Mouse (Mus musculus) T-helper 17 cell (primary cell): ENCODE measurements around the gene Rapsn.
"Not testable (repeated sequence)": the region's sequence is repeated elsewhere in the genome, so short reads cannot be mapped to it uniquely, and the experiment has no call there.

Source experiments
- in situ Hi-C, 2 experiments: fragments of 300-600 bp; cut with MboI, MseI; formaldehyde crosslinking; loops; 1 replicate in 1 of 2; 2 replicates in 1 of 2; pipeline ENCODE4 v1.15.1; 2025; ENCODE audit warnings: high pct_unique_total_duplicates in 2 of 2

Rapsn gene

DNA sequence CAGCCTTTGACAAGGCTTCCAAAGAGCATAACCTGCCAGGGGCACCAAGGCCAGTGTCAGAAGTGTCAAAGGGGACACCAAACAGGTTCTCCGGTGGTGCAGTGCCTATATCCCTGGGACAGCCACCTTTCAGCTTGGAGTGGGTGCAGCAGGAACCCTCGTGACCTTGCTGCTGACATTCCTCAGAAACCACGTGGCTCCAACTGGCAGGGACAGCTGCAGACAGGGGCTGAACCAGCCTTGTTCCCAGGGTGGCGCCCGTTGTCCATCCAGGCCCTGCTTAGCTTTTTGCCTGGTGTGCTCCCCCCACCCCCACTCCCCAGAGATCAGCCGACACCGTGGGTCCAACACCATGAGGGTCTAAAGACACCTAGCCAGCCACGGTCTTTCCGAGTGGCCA, at the start of gene Rapsn:
Rapsn (plus strand) TSS at position 236 of the 400 bp plus-strand sequence.
- in situ Hi-C loops: loop anchor here (5.0 to 10.0 kb wide), 2 partner anchors 62 to 69 kb away; no protein-coding TSS in a partner anchor

DNA sequence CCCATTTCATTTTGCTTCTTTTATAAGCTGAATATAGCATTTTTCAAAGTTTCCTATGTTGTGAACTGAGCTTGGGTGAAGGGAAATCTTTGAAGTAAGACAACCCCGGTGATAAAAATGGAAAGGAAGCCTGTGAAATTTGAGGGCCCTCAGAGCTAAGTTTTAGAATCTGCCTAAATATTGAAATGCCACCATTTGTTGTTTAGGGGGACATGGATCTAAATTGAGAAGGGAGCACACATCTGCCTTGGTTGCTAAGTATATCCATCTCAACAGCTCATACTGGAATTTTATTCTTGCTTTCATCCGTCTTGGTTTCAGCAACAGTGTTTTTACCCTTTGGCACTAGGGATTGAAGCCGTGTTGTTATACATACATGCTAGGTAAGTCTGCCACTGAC, 49.4 kb upstream of the Rapsn start:
- in situ Hi-C loops: no loop called here

DNA sequence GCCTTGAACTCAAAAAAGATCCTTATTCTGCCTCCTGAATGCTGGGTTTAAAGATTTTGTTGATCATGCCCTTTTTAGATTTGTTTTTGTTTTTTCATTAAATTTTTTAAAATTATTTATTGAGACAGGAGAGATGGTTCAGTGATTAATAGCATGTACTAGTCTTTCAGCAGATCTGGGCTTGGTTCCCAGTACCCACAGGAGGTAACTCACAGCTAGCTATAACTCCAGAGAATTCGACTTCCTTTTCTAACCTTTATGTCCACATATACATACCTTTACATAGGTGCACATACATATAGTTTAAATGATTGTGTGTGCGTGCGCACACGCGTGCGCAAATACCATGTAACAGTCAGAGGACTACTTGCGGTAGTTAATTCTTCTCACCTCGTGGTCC, 26.9 kb upstream of the Rapsn start:
- in situ Hi-C loops: no loop called here

DNA sequence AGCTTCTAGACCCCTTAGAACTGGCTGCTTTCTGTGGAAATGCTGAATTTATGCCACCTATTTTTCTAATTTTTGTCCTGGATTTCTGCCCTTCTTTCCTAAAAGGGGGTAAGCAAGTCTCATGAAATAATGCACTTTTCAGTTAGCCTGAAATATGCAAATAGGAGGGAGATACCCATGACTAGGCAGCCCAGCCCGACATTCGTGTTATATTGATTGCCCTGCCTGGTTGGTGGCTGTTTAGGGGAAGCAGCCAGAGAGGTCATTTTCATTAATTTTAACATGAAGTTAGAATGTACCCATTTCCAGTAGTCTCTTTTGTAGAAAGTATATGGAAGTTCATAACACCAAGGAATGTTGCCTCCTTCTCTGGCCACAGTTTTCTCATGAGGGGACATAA, 21.5 kb upstream of the Rapsn start:
- in situ Hi-C loops: no loop called here

DNA sequence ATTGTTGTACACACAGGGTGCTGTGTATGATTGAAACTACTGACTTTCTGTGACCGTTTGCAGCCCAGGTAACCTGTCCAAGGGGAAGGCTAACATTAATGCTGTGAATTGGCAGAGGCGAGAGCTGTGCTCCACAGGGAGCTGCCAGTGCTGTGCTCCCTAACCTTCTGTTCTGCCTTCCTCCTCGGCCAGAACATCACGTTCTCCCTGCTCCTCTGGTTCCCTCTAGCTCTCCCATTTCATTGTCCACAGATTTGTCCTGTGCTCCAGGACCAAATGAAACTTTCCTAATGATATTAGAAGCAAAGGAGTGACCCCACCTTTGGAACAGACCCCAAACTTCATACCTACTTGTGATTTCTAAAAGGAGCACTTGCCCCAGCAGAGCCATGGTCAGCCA, 20.0 kb upstream of the Rapsn start:
- in situ Hi-C loops: no loop called here

DNA sequence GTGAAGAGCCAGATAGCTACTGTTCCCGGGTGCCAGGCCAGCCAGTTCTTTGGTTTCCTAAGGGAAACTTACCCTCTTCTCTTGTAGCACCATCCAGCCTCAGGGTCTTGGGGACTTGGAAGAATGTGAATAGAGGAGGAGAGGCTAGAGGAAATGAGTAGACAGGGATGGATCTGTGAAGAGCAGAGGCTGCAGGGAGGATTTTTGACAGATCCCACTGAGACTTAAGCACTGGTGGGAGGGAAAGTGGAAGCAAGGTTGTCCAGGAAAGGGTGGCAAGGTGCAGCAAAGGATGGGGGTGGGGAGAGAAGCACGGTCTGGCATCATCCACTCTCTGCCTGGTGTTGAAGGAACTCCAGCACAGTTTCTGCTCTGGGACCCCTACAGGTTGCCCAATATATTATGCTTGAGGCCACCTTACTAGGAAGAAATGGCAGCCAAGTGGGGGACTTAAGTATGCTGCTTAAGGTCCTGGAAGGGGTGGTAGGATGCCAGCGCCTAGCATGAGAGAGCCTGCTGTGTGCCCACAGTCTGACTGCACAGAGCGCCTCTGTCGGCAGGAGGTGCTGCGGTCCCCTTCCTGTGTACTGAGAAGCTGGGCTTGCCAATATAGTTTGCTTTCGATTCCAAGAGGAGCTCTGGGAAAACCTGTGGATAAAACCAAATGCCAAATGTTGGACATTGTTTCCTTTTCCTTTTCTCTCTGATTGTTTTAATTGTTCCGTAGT, 17.2 kb upstream of the Rapsn start:
- in situ Hi-C loops: no loop called here

DNA sequence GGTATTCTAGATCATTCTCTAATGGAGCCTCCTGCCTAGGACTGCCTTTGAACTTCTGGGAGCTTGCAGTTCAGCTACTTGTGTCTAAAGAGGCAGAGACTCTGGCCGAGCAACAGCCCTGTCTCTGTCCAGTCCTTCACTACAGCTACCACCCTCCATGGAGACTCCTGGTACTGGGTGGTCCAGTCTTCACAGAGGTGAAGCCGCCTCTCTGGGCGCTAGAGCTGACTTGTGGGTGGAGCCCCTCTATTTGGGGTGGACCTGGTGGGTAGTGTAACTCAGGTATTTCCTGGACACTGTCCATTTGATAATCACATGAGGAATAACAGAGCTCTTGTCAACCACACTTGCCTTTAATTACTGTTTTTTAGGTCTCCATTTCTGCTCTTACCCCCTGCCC, 15.5 kb upstream of the Rapsn start:
- in situ Hi-C loops: no loop called here

DNA sequence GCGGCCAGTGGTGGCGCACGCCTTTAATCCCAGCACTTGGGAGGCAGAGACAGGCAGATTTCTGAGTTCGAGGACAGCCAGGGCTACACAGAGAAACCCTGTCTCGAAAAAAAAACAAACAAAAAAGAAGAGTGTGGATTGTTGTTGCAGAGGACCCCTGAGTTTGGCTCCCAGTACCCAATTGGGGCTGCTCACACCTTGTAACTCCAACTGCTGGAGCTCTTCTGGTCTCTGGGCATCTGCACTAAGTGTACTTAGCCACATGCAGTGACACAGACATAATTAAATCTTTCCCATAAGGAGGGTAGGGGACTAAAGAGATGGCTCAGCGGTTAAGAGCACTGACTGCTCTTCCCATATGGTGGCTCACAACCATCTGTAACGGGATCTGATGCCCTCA, 13.2 kb upstream of the Rapsn start:
- in situ Hi-C loops: not testable (repeated sequence)

DNA sequence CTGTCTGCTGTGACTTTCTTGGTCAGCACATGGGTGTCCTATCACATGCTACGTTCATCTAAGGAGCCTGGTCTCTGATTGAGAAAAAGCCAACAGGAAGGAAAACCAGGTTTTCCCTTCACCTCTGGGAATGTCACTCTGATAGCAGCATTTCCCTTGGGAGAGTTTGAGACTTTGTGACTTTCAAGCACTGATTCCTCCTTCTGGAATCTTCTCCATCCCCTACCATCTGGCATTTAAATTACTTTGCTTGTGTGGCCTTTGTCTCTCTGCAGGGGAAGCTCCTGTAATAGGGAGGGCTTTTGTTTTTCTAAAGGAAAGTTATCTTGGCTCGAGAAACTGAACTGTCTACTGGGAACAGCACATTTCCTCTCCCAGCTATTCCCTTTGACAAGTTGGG, 12.3 kb upstream of the Rapsn start:
- in situ Hi-C loops: no loop called here

DNA sequence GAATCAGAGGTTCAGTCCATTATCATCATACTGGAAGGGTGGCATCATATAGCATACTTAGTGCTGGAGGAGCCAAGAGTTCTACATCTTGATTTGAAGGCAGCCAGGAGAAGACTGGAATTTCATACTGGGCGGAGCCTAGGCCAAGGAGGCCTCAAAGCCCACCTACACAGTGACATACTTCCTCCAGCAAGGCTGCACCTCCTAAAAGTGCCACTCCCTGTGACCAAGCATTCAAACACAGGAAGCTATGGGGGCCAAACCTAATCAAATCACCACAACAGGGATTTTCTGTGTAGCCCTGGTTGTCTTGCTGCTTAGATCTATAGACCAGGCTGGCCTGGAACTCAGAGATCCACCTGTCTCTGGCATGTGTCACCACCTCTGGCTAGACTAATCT, 11.5 kb upstream of the Rapsn start:
- in situ Hi-C loops: no loop called here

DNA sequence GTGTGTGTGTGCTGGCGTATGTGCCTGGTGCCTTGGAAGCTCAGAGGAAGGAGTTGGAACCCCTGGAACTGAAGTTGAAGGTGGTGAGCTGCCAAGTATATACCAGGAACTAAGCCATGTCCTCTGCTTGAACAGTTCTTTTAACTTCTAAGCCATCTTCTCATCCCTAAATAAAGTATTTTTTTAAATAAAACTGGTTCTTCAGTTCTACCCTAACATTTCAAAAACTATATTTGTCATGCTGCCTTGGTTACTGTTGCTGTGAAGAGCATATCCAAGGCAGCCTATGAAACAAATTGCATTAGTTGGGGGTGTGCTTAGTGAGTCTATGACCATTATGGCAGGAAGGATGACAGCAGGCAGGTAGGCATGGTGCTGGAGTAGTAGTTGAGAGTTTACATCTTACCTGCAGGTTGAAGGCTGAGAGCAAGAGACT, 10.3 kb upstream of the Rapsn start:
- in situ Hi-C loops: no loop called here

DNA sequence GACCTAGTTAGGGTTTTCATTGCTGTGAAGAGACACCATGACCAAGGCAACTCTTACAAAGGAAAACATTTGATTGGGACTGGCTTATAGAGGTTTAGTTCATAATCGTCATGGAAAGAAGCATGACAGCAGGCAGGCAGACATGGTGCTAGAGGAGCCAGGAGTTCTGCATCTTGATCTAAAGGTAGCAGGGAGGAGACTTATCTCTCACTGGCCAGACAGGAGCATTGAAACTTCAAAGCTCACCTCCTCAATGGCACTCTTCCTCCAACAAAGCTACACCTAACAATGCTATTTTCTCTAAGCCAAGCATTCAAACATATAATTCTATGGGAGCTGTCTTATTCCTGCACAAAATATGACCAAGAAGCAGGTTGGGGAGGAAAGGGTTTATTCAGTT, 8.9 kb upstream of the Rapsn start:
- in situ Hi-C loops: no loop called here

DNA sequence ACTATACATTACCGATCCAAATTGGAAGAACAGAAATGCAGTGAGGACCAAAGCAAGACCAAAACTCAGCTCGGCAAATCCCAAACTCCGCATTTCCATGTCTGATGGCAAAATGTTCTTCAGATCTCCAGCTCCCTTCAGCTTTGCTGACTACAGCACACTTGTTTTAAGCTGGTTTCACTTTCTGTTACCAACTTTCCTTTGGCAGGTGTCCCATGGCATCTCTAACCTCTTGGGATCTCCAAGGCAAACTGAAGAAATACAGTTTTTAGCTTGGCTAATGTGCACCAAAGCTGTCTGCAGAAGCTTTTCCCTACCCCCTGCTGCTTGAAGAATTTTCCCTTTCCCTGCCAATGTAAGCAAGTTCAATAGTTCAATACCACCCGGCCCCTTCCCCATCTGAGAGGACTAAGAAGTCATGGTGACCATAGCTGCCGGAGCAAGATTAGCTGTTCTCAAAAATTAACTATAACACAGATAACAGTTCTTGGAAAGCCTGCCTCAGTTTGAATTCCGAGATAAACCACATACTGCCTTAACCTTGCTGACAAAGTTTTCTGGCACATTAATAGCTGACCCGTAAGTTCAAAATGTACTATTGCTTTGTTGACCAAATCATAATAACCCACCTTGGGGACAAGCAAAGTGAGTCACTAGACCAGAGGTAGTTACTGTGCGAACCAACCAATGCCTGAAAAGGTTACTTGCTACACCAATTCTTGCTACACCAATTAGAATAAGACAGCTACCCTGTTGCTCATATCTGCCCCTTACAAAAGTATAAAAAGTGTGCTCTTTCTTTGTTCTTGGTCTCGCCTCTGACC, 7.8 kb upstream of the Rapsn start:
- in situ Hi-C loops: no loop called here

DNA sequence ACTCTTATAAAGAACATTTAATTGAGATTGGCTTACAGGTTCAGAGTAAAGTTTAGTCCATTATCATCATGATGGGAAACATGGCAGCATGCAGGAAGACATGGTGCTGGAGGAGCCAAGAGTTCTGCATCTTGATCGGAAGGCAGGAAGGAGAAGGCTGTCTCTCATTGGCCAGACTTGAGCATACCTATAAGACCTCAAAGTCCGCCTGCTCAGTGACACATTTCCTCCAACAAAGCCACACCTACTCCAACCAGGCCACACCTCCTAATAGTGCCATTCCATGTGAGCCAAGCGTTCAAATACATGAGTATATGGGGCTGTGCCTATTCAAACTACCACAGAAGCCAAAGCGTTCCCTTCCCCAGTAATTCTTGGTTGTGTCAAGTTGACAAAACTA, 4.2 kb upstream of the Rapsn start:
- in situ Hi-C loops: loop anchor here in 1 of 2 experiments (10.0 kb wide), 1 partner anchor 74 kb away; no protein-coding TSS in a partner anchor

DNA sequence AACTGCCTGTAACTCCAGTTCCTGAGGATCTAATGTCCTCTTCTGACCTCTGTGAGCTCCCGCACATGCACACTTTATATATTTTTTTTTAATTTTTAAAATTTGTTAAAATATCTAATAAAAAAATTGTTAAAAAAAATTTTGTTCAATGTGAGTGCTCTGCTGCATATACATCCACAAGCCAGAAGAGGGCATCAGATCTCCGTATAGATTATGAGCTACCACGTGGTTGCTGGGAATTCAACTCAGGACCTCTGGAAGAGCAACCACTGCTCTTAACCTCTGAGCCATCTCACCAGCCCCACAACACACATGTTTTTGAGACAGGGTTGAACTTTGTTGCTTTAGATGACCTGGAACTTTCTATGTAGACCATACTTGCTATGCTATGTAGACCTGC, 2.4 kb upstream of the Rapsn start:
- in situ Hi-C loops: loop anchor here in 1 of 2 experiments (10.0 kb wide), 1 partner anchor 72 kb away; no protein-coding TSS in a partner anchor

DNA sequence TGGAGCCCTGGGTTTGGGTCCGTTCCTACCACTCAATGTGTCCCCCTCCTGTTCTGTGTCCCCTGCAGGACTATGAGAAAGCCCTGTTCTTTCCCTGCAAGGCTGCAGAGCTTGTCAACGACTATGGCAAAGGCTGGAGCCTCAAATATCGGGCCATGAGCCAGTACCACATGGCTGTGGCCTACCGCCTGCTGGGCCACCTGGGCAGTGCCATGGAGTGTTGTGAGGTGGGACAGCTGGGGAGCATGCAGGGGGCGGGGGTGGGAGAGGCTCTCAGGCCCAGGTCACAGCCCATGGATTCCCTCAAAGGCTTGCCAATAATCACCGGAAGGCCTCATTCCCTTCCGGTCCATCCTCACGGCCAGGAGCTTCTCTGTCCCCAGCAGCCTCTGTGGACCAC, 6.4 kb downstream of the Rapsn start:
- in situ Hi-C loops: no loop called here

DNA sequence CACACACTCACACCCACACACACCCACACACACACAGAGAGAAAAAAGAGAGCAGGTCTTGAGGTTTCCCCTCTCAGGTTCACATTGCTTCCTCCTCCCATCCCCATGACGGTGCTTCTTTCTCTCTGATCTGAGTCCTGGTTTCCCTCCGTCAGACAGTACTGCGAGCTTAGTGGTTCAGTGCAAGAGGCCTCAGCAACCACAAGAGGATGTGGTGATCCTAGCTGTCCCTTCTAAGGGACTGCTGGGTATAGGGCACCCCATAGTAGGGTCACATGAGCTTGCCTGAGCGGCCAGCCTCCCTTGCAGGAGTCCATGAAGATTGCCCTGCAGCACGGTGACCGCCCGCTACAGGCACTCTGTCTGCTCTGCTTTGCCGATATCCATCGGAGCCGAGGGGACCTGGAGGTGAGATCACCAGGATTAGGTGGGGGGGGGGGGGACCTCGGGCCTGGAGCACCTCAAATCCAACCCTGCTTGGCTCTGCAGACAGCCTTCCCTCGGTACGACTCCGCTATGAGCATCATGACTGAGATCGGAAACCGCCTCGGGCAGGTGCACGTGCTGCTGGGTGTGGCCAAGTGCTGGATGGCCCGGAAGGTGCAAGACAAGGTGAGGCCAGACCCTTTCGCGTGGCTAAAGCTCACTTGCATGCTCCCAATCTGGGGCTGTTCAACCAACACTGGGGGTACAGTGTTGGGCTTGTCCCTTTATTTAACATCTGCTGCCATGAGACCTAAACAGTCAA, 7.4 kb downstream of the Rapsn start:
- in situ Hi-C loops: no loop called here

DNA sequence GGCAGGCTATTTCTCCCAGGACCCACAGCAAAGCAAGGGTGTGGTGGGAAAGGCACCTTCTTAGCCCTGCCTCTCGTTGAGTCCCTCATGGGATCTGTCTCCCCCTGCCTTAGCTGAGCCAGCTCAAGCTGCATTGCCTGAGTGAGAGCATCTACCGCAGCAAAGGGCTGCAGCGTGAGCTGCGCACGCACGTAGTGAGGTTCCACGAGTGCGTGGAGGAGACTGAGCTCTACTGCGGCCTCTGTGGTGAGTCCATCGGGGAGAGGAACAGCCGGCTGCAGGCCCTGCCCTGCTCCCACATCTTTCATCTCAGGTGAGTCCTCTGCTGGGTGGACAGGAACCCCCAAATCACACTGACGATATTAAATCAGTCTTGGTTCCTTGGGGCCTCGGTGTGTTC, 9.3 kb downstream of the Rapsn start:
- in situ Hi-C loops: no loop called here

DNA sequence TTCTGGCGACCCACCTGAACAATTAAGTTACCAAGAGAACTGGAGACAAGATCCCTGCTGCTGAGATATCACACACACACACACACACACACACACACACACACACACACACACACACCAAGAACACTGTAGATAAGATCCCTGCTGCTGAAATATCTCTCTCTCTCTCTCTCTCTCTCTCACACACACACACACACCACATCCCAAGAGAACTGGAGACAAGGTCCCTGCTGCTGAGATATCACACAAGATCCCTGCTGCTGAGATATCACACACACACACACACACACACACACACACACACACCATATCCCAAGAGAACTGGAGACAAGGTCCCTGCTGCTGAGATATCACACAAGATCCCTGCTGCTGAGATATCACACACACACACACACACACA, 10.4 kb downstream of the Rapsn start:
- in situ Hi-C loops: not testable (repeated sequence)

DNA sequence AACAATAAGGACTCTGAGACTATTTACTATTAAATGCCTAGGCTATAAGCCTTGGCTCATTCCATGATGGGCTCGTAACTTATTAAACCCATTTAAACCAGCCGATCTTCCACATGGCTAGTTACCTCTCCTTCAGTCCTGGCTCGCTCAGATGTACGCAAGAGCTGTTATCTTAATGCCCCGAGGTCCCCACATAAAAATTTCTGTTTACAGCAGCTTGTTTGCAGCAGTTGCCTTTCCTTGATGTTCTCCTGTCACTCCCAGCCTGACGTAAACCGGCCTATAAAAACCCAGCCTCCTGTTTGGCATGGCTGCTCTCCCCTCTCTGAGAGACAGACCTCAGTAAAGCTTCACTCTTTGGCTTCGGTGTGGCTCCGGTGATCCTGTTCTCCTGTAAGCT, 11.9 kb downstream of the Rapsn start:
- in situ Hi-C loops: no loop called here

DNA sequence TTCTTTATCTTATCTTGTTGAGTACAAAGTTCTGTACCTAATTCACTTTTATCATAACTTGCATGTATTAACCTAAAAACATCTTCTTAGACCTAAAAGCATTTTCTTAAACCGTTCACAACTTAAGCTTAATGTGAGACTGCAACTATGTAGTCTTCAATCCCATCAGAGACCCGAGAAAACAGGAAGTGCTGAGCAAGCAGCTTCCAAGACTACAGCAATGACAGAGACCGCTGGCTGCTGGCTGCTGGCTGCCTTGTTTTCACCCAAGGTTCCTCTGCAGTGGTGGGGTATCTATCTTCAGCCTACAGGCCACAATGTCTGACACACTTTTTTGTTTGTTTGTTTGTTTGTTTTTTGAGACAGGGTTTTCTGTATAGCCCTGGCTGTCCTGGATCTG, 16.5 kb downstream of the Rapsn start:
- in situ Hi-C loops: no loop called here

DNA sequence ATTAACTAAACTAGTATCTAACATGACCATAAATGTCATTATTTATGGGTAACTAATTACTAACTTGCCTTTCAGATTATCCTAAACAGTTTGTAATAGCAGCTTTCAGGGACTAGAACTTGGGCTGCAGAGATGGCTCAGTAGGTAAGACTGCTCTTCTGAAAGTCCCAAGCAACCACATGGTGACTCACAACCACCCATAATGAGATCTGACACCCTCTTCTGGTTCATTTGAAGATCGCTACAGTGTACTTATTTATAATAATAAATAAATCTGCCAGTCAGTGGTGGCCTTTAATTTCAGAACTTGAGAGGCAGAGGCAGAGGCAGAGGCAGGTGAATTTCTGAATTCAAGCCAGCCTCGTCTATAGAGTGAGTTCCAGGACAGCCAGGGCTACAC, 17.3 kb downstream of the Rapsn start:
- in situ Hi-C loops: no loop called here
